Mouse (Mus musculus) embryonic facial prominence, embryonic 14.5 days (tissue): ENCODE results near the gene Igll1. TPM values are rescaled to one million over a fixed set of nuclear protein-coding genes. Genes with fewer than 3 reads are reported as not detected.

Experiments used
- ATAC-seq: fragments of 200-750 bp; cut with Nextera tagmentation; 2 replicates; pipeline ENCODE4 v1.8.0; 2017; ENCODE audit warnings: low read depth, moderate number of reproducible peaks, moderate TSS enrichment
- DNase-seq: peaks from one replicate; pipeline ENCODE4 v3.0.0-alpha.2; 2015; ENCODE audit warnings: low spot score
- H3K27ac ChIP-seq: fragments of 300-500 bp; sonication (generic); replicated peaks from 2 replicates; pipeline ENCODE4 v1.5.1; 2014; ENCODE audit warnings: low read depth, mild to moderate bottlenecking, low read length, moderate library complexity
- H3K27me3 ChIP-seq: fragments of 300-500 bp; sonication (generic); replicated peaks from 2 replicates; pipeline ENCODE4 v1.6.1; 2014; ENCODE audit warnings: low read length; ENCODE audit not compliant: control insufficient read depth, insufficient read depth
- H3K36me3 ChIP-seq: fragments of 300-500 bp; sonication (generic); 2 replicates; pipeline ENCODE4 v1.6.1; 2014; ENCODE audit warnings: low read length, mixed read lengths; ENCODE audit not compliant: control insufficient read depth, insufficient read depth
- H3K4me1 ChIP-seq: fragments of 300-500 bp; sonication (generic); 2 replicates; pipeline ENCODE4 v1.6.1; 2014; ENCODE audit warnings: antibody characterized with exemption, low read length; ENCODE audit not compliant: control insufficient read depth, insufficient read depth
- H3K4me2 ChIP-seq: fragments of 300-500 bp; sonication (generic); 2 replicates; pipeline ENCODE4 v1.6.1; 2014; ENCODE audit warnings: low read depth, mild to moderate bottlenecking, low read length, moderate library complexity, mixed read lengths
- H3K4me3 ChIP-seq: fragments of 300-500 bp; sonication (generic); 2 replicates; pipeline ENCODE4 v1.5.1; 2014; ENCODE audit warnings: low read depth, mild to moderate bottlenecking, low read length
- H3K9ac ChIP-seq: fragments of 300-500 bp; sonication (generic); 2 replicates; pipeline ENCODE4 v1.6.1; 2014; ENCODE audit warnings: low read depth, mild to moderate bottlenecking, low read length, moderate library complexity, mixed read lengths
- H3K9me3 ChIP-seq: fragments of 300-500 bp; sonication (generic); 2 replicates; pipeline ENCODE4 v1.6.1; 2016; ENCODE audit warnings: low read length; ENCODE audit not compliant: control insufficient read depth
- WGBS: fragments of 180-500 bp; shearing (Covaris S2); extraction: QIAGEN DNeasy Blood & Tissue Kit; methylation state at CpG from one replicate; pipeline ENCODE4 v1.1.7; 2014; 5-methylcytosine and 5-hydroxymethylcytosine counted together
- polyA plus RNA-seq: library from polyadenylated mRNA; unstranded; fragments of >200 nt; fragmentation: Nextera tagmentation; extraction: Ambion mirVana; gene quantifications from 2 replicates; pipeline ENCODE4 v1.2.1, GENCODE M21; 2014

The Igll1 gene
- 0.45 and 0.83 TPM in 2 replicates for polyA plus RNA-seq

- Histone ChIP-seq H3K9ac (no peak within 1 kb of the TSS), H3K4me3 (no peak within 1 kb of the TSS), H3K9me3 (no peaks in the 10 kb centered on the region), H3K27me3 (no peaks in the 10 kb centered on the region), H3K4me2 (no peak within 1 kb of the TSS), H3K4me1 (no peaks in the 10 kb centered on the region), H3K36me3 (no peaks in the 10 kb centered on the region), H3K27ac (no peak within 1 kb of the TSS)
- ATAC-seq (peak; percentile 42; the same call in 1 of the 2 replicates), DNase-seq (no peak)
- WGBS: 67% methylated on average over 2 of the region's 2 CpGs
Observed at GRCm38 (mm10) chr16:16863978-16864377, at the start of gene Igll1. Gene Igll1 (minus strand): TSS chr16:16863985.

DNA sequence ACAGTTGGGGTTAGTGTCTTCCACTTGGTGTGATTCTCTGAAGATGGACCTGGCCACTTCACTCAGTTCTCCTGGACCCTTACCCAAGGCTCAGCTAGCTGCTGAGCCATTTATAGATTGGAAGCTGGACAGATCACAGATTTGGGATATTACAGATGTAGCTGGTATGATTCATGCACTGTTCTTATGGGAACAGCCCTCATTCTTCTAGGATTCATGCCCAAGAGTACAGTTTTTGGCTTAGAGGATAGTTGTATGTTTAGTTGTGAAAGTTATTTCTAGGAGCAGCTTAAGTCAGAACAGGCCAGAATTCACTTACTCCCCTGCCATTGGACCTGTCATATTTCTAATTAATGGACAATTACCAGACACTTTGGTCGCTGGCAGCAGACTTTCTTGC lies 49.7 kb upstream of the Igll1 start:
- Histone ChIP-seq H3K9me3 (no peaks in the 10 kb centered on the region), H3K27me3 (no peaks in the 10 kb centered on the region), H3K9ac (no peak overlapping the region), H3K4me3 (no peak overlapping the region), H3K4me1 (0 out of 2 replicates have a peak, but pooled peaks cover 3% of the 10 kb centered on the region), H3K27ac (no peak overlapping the region), H3K36me3 (peaks cover 86% of the 10 kb centered on the region), H3K4me2 (no peak overlapping the region)
- 67% methylated on average over 1 of the region's 1 CpGs for WGBS
- DNase-seq: no peak
- ATAC-seq: no peak

- DNase-seq (peak; percentile 93), ATAC-seq (peak; percentile 95)
- H3K4me1 ChIP-seq: 0 out of 2 replicates have a peak, but pooled peaks cover 3% of the 10 kb centered on the region
- peaks cover 83% of the 10 kb centered on the region for H3K36me3 ChIP-seq
- no peak overlapping the region for H3K4me2 ChIP-seq
- no peaks in the 10 kb centered on the region for H3K27me3 ChIP-seq
- 34% methylated on average over 13 of the region's 13 CpGs for WGBS
- no peaks in the 10 kb centered on the region for H3K9me3 ChIP-seq
- no peak overlapping the region for H3K4me3 ChIP-seq
- 0 out of 2 replicates have a peak overlapping the region, but pooled peaks have one; percentile 35 for H3K9ac ChIP-seq
- H3K27ac ChIP-seq: peak overlapping the region; percentile 76
Observed at GRCm38 (mm10) chr16:16911641-16912597, 48.1 kb upstream of the Igll1 start.

GRCm38 (mm10) chr16:16907799-16908198 lies 44.0 kb upstream of the Igll1 start:
- ATAC-seq: no peak
- Histone ChIP-seq H3K27ac (peak overlapping the region; percentile 61), H3K9ac (no peak overlapping the region), H3K4me2 (no peak overlapping the region), H3K4me3 (no peak overlapping the region), H3K4me1 (0 out of 2 replicates have a peak, but pooled peaks cover 3% of the 10 kb centered on the region), H3K9me3 (no peaks in the 10 kb centered on the region), H3K27me3 (no peaks in the 10 kb centered on the region), H3K36me3 (peaks cover 79% of the 10 kb centered on the region)
- 76% methylated on average over 6 of the region's 6 CpGs for WGBS
- DNase-seq: peak; percentile 61

DNA sequence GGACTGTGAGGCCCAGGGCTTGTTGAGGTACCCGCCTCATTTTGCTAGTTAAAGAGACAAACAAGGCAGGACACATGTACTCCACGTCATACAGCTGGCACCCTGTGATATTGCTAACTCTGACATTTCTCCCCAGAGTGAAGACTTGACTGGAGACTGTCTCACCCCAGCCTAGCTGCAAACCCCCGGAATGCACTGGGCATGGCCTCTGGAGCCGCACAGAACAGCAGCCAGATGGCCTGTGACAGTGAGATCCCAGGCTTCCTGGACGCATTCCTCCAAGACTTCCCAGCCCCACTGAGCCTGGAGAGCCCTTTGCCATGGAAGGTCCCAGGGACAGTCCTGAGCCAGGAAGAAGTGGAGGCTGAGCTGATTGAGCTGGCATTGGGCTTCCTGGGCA lies 39.4 kb upstream of the Igll1 start:
- Histone ChIP-seq H3K9ac (no peak overlapping the region), H3K4me3 (no peak overlapping the region), H3K4me1 (no peaks in the 10 kb centered on the region), H3K36me3 (peaks cover 47% of the 10 kb centered on the region), H3K27ac (no peak overlapping the region), H3K27me3 (no peaks in the 10 kb centered on the region), H3K4me2 (no peak overlapping the region), H3K9me3 (no peaks in the 10 kb centered on the region)
- 90% methylated on average over 5 of the region's 5 CpGs for WGBS
- DNase-seq (no peak), ATAC-seq (no peak)

DNA sequence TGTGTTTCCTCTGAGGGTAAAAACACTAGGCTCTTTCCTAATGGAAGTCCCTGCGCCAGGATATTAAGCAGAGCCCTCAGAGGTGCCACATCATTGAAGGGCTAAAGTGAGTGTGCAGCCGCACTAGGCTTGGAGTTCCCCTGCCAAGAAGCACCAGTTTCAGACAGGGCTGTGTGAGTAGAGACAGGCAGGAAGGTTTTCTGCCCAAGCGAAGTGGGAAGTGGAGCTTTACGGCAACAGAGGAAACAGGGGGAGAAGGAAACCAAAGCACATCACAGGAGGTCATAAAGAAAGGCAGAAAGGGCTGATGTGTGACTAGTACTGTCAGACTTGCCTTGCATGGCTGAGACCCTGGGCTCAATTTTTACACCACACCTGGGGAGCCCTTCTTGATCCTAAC lies 38.5 kb upstream of the Igll1 start:
- Histone ChIP-seq H3K9me3 (no peaks in the 10 kb centered on the region), H3K27ac (no peak overlapping the region), H3K4me3 (no peak overlapping the region), H3K9ac (no peak overlapping the region), H3K36me3 (peaks cover 40% of the 10 kb centered on the region), H3K4me2 (no peak overlapping the region), H3K4me1 (peaks cover 5% of the 10 kb centered on the region), H3K27me3 (no peaks in the 10 kb centered on the region)
- ATAC-seq (no peak), DNase-seq (no peak)
- WGBS: 82% methylated on average over 4 of the region's 4 CpGs

- Histone ChIP-seq H3K27me3 (no peaks in the 10 kb centered on the region), H3K4me1 (peaks cover 8% of the 10 kb centered on the region), H3K27ac (peak overlapping the region; percentile 41; the same call in 1 of the 2 replicates), H3K4me3 (peak overlapping the region; percentile 65), H3K9me3 (no peaks in the 10 kb centered on the region), H3K36me3 (peaks cover 23% of the 10 kb centered on the region), H3K9ac (peak overlapping the region; percentile 75), H3K4me2 (peak overlapping the region; percentile 82)
- DNase-seq: peak; percentile 3
- WGBS: 25% methylated on average over 10 of the region's 10 CpGs
- ATAC-seq: no peak
Observed at GRCm38 (mm10) chr16:16897056-16897584, 33.3 kb upstream of the Igll1 start.

DNA sequence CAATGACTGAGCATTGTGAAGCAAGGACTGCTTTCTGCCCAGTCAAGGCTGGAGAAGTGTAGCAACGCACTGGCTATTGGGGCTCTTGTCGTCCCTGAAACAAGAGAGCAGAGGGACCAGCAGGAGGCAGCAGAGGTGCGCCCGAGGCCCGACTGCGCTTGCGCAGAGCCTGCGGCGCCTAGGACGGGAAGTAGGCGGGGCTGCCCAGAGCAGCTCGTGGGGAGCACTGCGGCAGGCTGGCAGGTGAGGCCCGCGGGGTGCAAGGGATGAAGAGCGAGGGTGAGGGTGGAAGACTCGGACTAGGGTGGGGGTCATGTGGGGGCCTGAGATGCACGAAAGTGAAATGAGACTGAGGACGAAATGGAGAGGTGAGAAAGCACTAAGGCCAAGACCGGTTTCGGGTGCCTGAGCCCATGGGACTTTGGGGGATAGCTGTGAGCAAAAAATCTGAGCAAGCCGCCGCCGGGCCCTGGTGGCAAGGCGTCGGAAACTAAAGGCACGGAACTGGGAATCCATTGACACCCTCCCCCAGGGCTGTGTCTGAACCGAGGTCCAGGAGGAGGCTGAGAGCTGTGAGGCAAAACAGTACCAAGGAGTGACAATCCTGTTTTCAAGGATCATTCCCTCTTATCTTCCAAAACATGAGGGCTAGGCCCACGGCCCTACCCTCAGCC lies 32.7 kb upstream of the Igll1 start, which contains the start of gene Ppm1f:
Gene Ppm1f, plus strand, starts transcription at position 88 of the 674 bp plus-strand sequence.
- peaks cover 8% of the 10 kb centered on the region for H3K4me1 ChIP-seq
- peak; percentile 94 for ATAC-seq
- peak within 1 kb of the TSS; percentile 41; the same call in 1 of the 2 replicates for H3K27ac ChIP-seq
- peak within 1 kb of the TSS; percentile 65 for H3K4me3 ChIP-seq
- peak within 1 kb of the TSS; percentile 75 for H3K9ac ChIP-seq
- peak; percentile 93 for DNase-seq
- H3K27me3 ChIP-seq: no peaks in the 10 kb centered on the region
- H3K36me3 ChIP-seq: peaks cover 29% of the 10 kb centered on the region
- under 1% methylated on average over 29 of the region's 29 CpGs for whole genome bisulfite sequencing
- peak within 1 kb of the TSS; percentile 82 for H3K4me2 ChIP-seq
- H3K9me3 ChIP-seq: no peaks in the 10 kb centered on the region
